Mouse (Mus musculus) liver, embryonic 14.5 days (tissue): ENCODE measurements at regions not wholly inside any gene's neighbourhood (a gene's known extent, or its start where the extent isn't known, plus 50 kb on each side); places are given as distances from the start of the nearest gene placed in this dataset.

Source experiments
- ATAC-seq: fragments of 200-750 bp; cut with Nextera tagmentation; 2 replicates; pipeline ENCODE4 v1.8.0; 2017; ENCODE audit warnings: moderate number of reproducible peaks, mild to moderate bottlenecking, moderate library complexity; ENCODE audit not compliant: insufficient read depth
- DNase-seq, 3 experiments: peaks; one replicate each; pipeline ENCODE4 v3.0.0-alpha.2; 2012 to 2013; ENCODE audit warnings: low read depth in 3 of 3, low spot score in 3 of 3
- H3K27ac ChIP-seq: fragments of 300-500 bp; sonication (generic); 2 replicates; pipeline ENCODE4 v1.5.1; 2014; ENCODE audit warnings: moderate library complexity, mild to moderate bottlenecking, control low read depth, inconsistent platforms
- H3K27me3 ChIP-seq: fragments of 300-500 bp; sonication (generic); 2 replicates; pipeline ENCODE4 v1.6.1; 2014; ENCODE audit warnings: mild to moderate bottlenecking, low read length, moderate library complexity; ENCODE audit not compliant: control insufficient read depth, insufficient read depth
- H3K36me3 ChIP-seq: fragments of 300-500 bp; sonication (generic); replicated peaks from 2 replicates; pipeline ENCODE4 v1.6.1; 2014; ENCODE audit warnings: low read depth; ENCODE audit not compliant: control insufficient read depth, insufficient read depth
- H3K4me1 ChIP-seq, 2 experiments: fragments of 200-500 bp in 1 of 2; fragments of 300-500 bp in 1 of 2; sonication (generic) in 1 of 2; replicated peaks; 2 replicates each; pipeline ENCODE4 v1.6.1; 2012 to 2014; ENCODE audit warnings: antibody characterized with exemption in 1 of 2, inconsistent platforms in 1 of 2, low read length in 1 of 2; ENCODE audit not compliant: control insufficient read depth in 2 of 2, insufficient read depth in 2 of 2
- H3K4me2 ChIP-seq: fragments of 300-500 bp; sonication (generic); 2 replicates; pipeline ENCODE4 v1.6.1; 2014; ENCODE audit warnings: low read depth, mild to moderate bottlenecking, control low read depth, moderate library complexity
- H3K4me3 ChIP-seq, 2 experiments: fragments of 200-500 bp in 1 of 2; fragments of 300-500 bp in 1 of 2; sonication (generic) in 1 of 2; 2 replicates each; pipeline ENCODE4 v1.5.1; 2012 to 2014; ENCODE audit warnings: low read depth in 2 of 2, low read length in 2 of 2, mild to moderate bottlenecking in 2 of 2, control low read depth in 1 of 2, inconsistent platforms in 1 of 2, moderate library complexity in 1 of 2; ENCODE audit not compliant: insufficient read depth in 1 of 2
- H3K9ac ChIP-seq: fragments of 300-500 bp; sonication (generic); replicated peaks from 2 replicates; pipeline ENCODE4 v1.6.1; 2014; ENCODE audit warnings: mild to moderate bottlenecking, control low read depth, moderate library complexity
- H3K9me3 ChIP-seq: fragments of 300-500 bp; sonication (generic); 2 replicates; pipeline ENCODE4 v1.6.1; 2016; ENCODE audit warnings: low read length, mixed read lengths; ENCODE audit not compliant: control insufficient read depth
- CTCF ChIP-seq: IDR thresholded peaks from 2 replicates; pipeline ENCODE4 v1.5.1; 2016; ENCODE audit warnings: antibody characterized with exemption, low read depth, control low read depth
- EP300 ChIP-seq: IDR thresholded peaks from 2 replicates; pipeline ENCODE4 v1.6.1; 2016; ENCODE audit warnings: antibody characterized with exemption, low read depth
- WGBS: fragments of 180-500 bp; shearing (Covaris S2); extraction: QIAGEN DNeasy Blood & Tissue Kit; methylation state at CpG from one replicate; pipeline ENCODE4 v1.1.7; 2014; ENCODE audit not compliant: insufficient replicate concordance; 5-methylcytosine and 5-hydroxymethylcytosine counted together

GRCm38 (mm10) chr3:131983292-131983691 lies 101.8 kb upstream of the Dkk2 start:
- ATAC-seq = no peak
- no peak overlapping the region for H3K4me3 ChIP-seq
- H3K9ac ChIP-seq = no peak overlapping the region
- TF ChIP-seq EP300 = no peak
- no peak for TF ChIP-seq CTCF
- H3K27me3 ChIP-seq = no peaks in the 10 kb centered on the region
- no peaks in the 10 kb centered on the region for H3K36me3 ChIP-seq
- no peak overlapping the region for H3K4me2 ChIP-seq
- no peak for DNase-seq
- H3K9me3 ChIP-seq = no peaks in the 10 kb centered on the region
- WGBS = 61% methylated on average over 2 of the region's 2 CpGs
- H3K27ac ChIP-seq = no peak overlapping the region
- no peaks in the 10 kb centered on the region for H3K4me1 ChIP-seq

GRCm38 (mm10) chr3:131998838-131999613 lies 86.1 kb upstream of the Dkk2 start:
- Histone ChIP-seq H3K9ac (no peak overlapping the region), H3K27ac (no peak overlapping the region), H3K9me3 (no peaks in the 10 kb centered on the region), H3K4me2 (no peak overlapping the region), H3K36me3 (no peaks in the 10 kb centered on the region), H3K4me1 (no peaks in the 10 kb centered on the region), H3K4me3 (no peak overlapping the region), H3K27me3 (no peaks in the 10 kb centered on the region)
- ATAC-seq = no peak
- DNase-seq = no peak
- no peak for TF ChIP-seq CTCF
- no peak for TF ChIP-seq EP300
- 69% methylated on average over 6 of the region's 6 CpGs for WGBS

- Histone ChIP-seq H3K4me1 (no peaks in the 10 kb centered on the region), H3K27me3 (no peaks in the 10 kb centered on the region), H3K9ac (no peak overlapping the region), H3K27ac (no peak overlapping the region), H3K4me2 (no peak overlapping the region), H3K36me3 (no peaks in the 10 kb centered on the region), H3K9me3 (no peaks in the 10 kb centered on the region), H3K4me3 (no peak overlapping the region)
- 59% methylated on average over 7 of the region's 7 CpGs for WGBS
- ATAC-seq = no peak
- TF ChIP-seq EP300 = no peak
- no peak for TF ChIP-seq CTCF
- no peak for DNase-seq
Observed at GRCm38 (mm10) chr3:132006191-132006590, 78.9 kb upstream of the Dkk2 start.

- no peaks in the 10 kb centered on the region for H3K9me3 ChIP-seq
- H3K27me3 ChIP-seq = no peaks in the 10 kb centered on the region
- no peak overlapping the region for H3K4me2 ChIP-seq
- no peak for TF ChIP-seq CTCF
- TF ChIP-seq EP300 = no peak
- ATAC-seq (no peak), DNase-seq (no peak)
- no peaks in the 10 kb centered on the region for H3K4me1 ChIP-seq
- H3K4me3 ChIP-seq = no peak overlapping the region
- no peaks in the 10 kb centered on the region for H3K36me3 ChIP-seq
- H3K9ac ChIP-seq = no peak overlapping the region
- no peak overlapping the region for H3K27ac ChIP-seq
- 69% methylated on average over 11 of the region's 11 CpGs for WGBS
Observed at GRCm38 (mm10) chr3:132006912-132007311, 78.2 kb upstream of the Dkk2 start.

GRCm38 (mm10) chr3:132007356-132007755 lies 77.7 kb upstream of the Dkk2 start:
- Histone ChIP-seq H3K9ac (no peak overlapping the region), H3K4me3 (no peak overlapping the region), H3K4me1 (no peaks in the 10 kb centered on the region), H3K27me3 (no peaks in the 10 kb centered on the region), H3K9me3 (no peaks in the 10 kb centered on the region), H3K4me2 (no peak overlapping the region), H3K36me3 (no peaks in the 10 kb centered on the region), H3K27ac (no peak overlapping the region)
- ATAC-seq (no peak), DNase-seq (no peak)
- WGBS = 64% methylated on average over 4 of the region's 4 CpGs
- TF ChIP-seq CTCF = no peak
- TF ChIP-seq EP300 = no peak
